ENCODE assay signal across 11 mouse cellular contexts in the genomic region with DNA sequence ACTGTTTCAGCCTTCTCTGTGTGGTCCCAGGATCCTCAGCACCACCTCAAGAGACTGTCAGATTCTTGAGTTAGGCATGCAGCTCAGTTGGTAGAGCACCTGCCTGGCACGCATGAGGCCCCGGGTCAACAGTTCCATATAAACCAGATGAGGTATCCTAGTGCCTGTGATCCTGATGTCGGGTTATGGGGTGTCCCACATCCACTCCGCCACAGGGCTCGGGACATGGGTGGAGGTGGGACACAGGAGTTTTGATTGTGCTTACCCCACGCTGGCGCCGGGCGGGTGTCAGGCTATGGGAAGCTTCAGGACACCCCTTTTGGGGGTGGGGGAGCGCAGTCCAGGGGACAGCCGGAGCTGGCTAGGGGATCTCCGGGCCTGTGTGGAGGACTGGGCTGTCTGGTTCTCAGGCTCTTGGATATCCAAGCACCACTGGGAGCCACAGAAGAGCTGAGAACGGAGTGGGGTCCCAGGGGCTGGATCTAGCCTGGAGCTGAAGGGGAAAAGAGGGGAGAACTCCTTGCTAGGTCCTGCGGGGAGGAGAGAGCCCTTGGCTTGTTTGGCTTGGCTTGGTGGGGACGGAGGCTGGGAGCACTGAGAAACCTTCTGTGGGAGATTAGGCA. TPM values are rescaled to one million over a fixed set of nuclear protein-coding genes. Genes with fewer than 3 reads are reported as not detected.
A peak's percentile ranks its signal among the peaks of the same experiment; 100 is the strongest.
DNase-seq lines count a peak whose midpoint lies in the region; ATAC-seq and TF ChIP-seq lines count a peak whose summit lies in the region.
"Had no signal": no experiment of that assay in that cellular context is flagged by ENCODE, and none has a peak within 500 bp of the region (broad histone marks: within the 10 kb centered on the region; RNA-seq: fewer than 3 reads in every experiment).

No protein-coding gene starts in this region.

- WGBS in forebrain, embryonic 10.5 days = 94% methylated on average over 15 of the region's 15 CpGs
- WGBS in forebrain, postnatal 0 days = 93% methylated on average over 15 of the region's 15 CpGs
- WGBS in lung, embryonic 14.5 days = 86% methylated on average over 15 of the region's 15 CpGs
- 86% methylated on average over 15 of the region's 15 CpGs for WGBS in heart, postnatal 0 days
- 79% methylated on average over 15 of the region's 15 CpGs for WGBS in limb, embryonic 15.5 days

- no peak for ATAC-seq in forebrain, postnatal 0 days
- no peak for ATAC-seq in lung, embryonic 14.5 days (ENCODE audit: insufficient read depth)
- ATAC-seq in heart, postnatal 0 days (ENCODE audit: insufficient read depth, low read depth) = no peak
- no peak for ATAC-seq in limb, embryonic 15.5 days (ENCODE audit: insufficient number of reproducible peaks, low FRiP score, low TSS enrichment, low read depth)

- H3K27me3 ChIP-seq in forebrain, embryonic 10.5 days (ENCODE audit: poor library complexity, severe bottlenecking) = no peaks in the 10 kb centered on the region
- no peaks in the 10 kb centered on the region for H3K27me3 ChIP-seq in forebrain, postnatal 0 days (ENCODE audit: insufficient read depth, low read length)
- no peaks in the 10 kb centered on the region for H3K27me3 ChIP-seq in lung, embryonic 14.5 days (ENCODE audit: insufficient read depth, low read length)
- no peaks in the 10 kb centered on the region for H3K27me3 ChIP-seq in heart, postnatal 0 days (ENCODE audit: control insufficient read depth, insufficient read depth, low read length)
- no peaks in the 10 kb centered on the region for H3K27me3 ChIP-seq in limb, embryonic 15.5 days

- no peak for DNase-seq in forebrain, embryonic 10.5 days (ENCODE audit: extremely low spot score, low spot score)
- DNase-seq in forebrain, postnatal 0 days = no peak
- no peak for DNase-seq in lung, embryonic 14.5 days
- no peak for DNase-seq in lung, postnatal 25 days (ENCODE audit: low spot score)
- DNase-seq in heart, postnatal 0 days (ENCODE audit: low spot score) = no peak
- DNase-seq in urinary bladder, postnatal 10 days (ENCODE audit: low spot score) = no peak
- DNase-seq in layer of hippocampus, postnatal 25 days (ENCODE audit: extremely low spot score in 1 of 2, low spot score in 1 of 2) = no peak
- DNase-seq: adrenal gland, postnatal 10 days; cerebellum, adult 8-10 months had no signal

- peaks cover 14% of the 10 kb centered on the region for H3K36me3 ChIP-seq in forebrain, embryonic 10.5 days (replicated peaks)
- H3K36me3 ChIP-seq in forebrain, postnatal 0 days (ENCODE audit: insufficient read depth) = no peaks in the 10 kb centered on the region
- H3K36me3 ChIP-seq in lung, embryonic 14.5 days (ENCODE audit: insufficient read depth) = no peaks in the 10 kb centered on the region
- no peaks in the 10 kb centered on the region for H3K36me3 ChIP-seq in heart, postnatal 0 days (replicated peaks; ENCODE audit: control insufficient read depth, insufficient read depth, low read length)
- no peaks in the 10 kb centered on the region for H3K36me3 ChIP-seq in limb, embryonic 15.5 days

- H3K4me2 ChIP-seq in forebrain, postnatal 0 days (ENCODE audit: low read depth) = no peak overlapping the region
- H3K4me2 ChIP-seq in lung, embryonic 14.5 days = no peak overlapping the region
- no peak overlapping the region for H3K4me2 ChIP-seq in heart, postnatal 0 days (ENCODE audit: low read depth, low read length)
- H3K4me2 ChIP-seq in limb, embryonic 15.5 days = no peak overlapping the region

- TF ChIP-seq EP300 in heart, postnatal 0 days (IDR thresholded peaks at IDR 0.05; ENCODE audit: low read depth) = no peak

- H3K9ac ChIP-seq in forebrain, postnatal 0 days = no peak overlapping the region
- H3K9ac ChIP-seq in lung, embryonic 14.5 days = no peak overlapping the region
- H3K9ac ChIP-seq in heart, postnatal 0 days (replicated peaks; ENCODE audit: low read depth, low read length) = no peak overlapping the region
- H3K9ac ChIP-seq in limb, embryonic 15.5 days = no peak overlapping the region

- TF ChIP-seq CTCF in forebrain, postnatal 0 days (IDR thresholded peaks at IDR 0.05; ENCODE audit: low read depth) = no peak
- TF ChIP-seq CTCF in lung, embryonic 14.5 days (IDR thresholded peaks at IDR 0.05; ENCODE audit: low read depth) = no peak
- no peak for TF ChIP-seq CTCF in heart, postnatal 0 days (IDR thresholded peaks at IDR 0.05; ENCODE audit: low read depth)

- H3K4me3 ChIP-seq in forebrain, embryonic 10.5 days = no peak overlapping the region
- H3K4me3 ChIP-seq in forebrain, postnatal 0 days (ENCODE audit: low read depth, low read length) = no peak overlapping the region
- no peak overlapping the region for H3K4me3 ChIP-seq in lung, embryonic 14.5 days (ENCODE audit: low read depth, low read length)
- H3K4me3 ChIP-seq in heart, postnatal 0 days (ENCODE audit: low read depth, low read length) = no peak overlapping the region
- no peak overlapping the region for H3K4me3 ChIP-seq in limb, embryonic 15.5 days

- H3K9me3 ChIP-seq in forebrain, embryonic 10.5 days = no peaks in the 10 kb centered on the region
- no peaks in the 10 kb centered on the region for H3K9me3 ChIP-seq in forebrain, postnatal 0 days (ENCODE audit: low read length)
- H3K9me3 ChIP-seq in lung, embryonic 14.5 days (ENCODE audit: low read depth, low read length) = no peaks in the 10 kb centered on the region
- no peaks in the 10 kb centered on the region for H3K9me3 ChIP-seq in heart, postnatal 0 days (replicated peaks; ENCODE audit: control insufficient read depth, low read length)
- H3K9me3 ChIP-seq in limb, embryonic 15.5 days = no peaks in the 10 kb centered on the region

- peak overlapping the region; percentile 90 for H3K27ac ChIP-seq in forebrain, embryonic 10.5 days
- H3K27ac ChIP-seq in forebrain, postnatal 0 days (ENCODE audit: low read depth, low read length) = no peak overlapping the region
- peak overlapping the region; percentile 78; the same call in 1 of the 2 replicates for H3K27ac ChIP-seq in lung, embryonic 14.5 days (ENCODE audit: low read depth)
- H3K27ac ChIP-seq in heart, postnatal 0 days (ENCODE audit: low read depth) = peak overlapping the region; percentile 73
- peak overlapping the region; percentile 74; the same call in 1 of the 2 replicates for H3K27ac ChIP-seq in limb, embryonic 15.5 days
- H3K27ac ChIP-seq: macrophage had no signal

- H3K4me1 ChIP-seq in forebrain, embryonic 10.5 days = peaks cover 73% of the 10 kb centered on the region
- peaks cover 27% of the 10 kb centered on the region for H3K4me1 ChIP-seq in forebrain, postnatal 0 days (ENCODE audit: insufficient read depth)
- peaks cover 40% of the 10 kb centered on the region for H3K4me1 ChIP-seq in lung, embryonic 14.5 days (ENCODE audit: insufficient read depth)
- peaks cover 70% of the 10 kb centered on the region for H3K4me1 ChIP-seq in heart, postnatal 0 days (ENCODE audit: control insufficient read depth, insufficient read depth)
- H3K4me1 ChIP-seq in limb, embryonic 15.5 days = peaks cover 55% of the 10 kb centered on the region

RNA-seq across cellular contexts. Expression of a gene that starts 39.1 kb away (rescaled TPM):
- polyA plus RNA-seq in forebrain, embryonic 10.5 days (2016; fragmentation: Nextera tagmentation; extraction: Ambion mirVana) = 24.7 and 27.4 TPM in 2 replicates
- 115 and 116 TPM in 2 replicates for total RNA-seq in forebrain, postnatal 0 days (2014; rRNA removed)
- 46.2 and 61.8 TPM in 2 replicates for polyA plus RNA-seq in forebrain, postnatal 0 days (2015; fragmentation: Nextera tagmentation; extraction: Ambion mirVana)
- polyA plus RNA-seq in lung, embryonic 14.5 days (2014; fragmentation: Nextera tagmentation; extraction: Ambion mirVana) = 20.8 and 20.9 TPM in 2 replicates
- 113 and 120 TPM in 2 replicates for total RNA-seq in heart, postnatal 0 days (2014; rRNA removed; ENCODE audit: low replicate concordance)
- 53.5 and 59.3 TPM in 2 replicates for polyA plus RNA-seq in heart, postnatal 0 days (2015; fragmentation: Nextera tagmentation; extraction: Ambion mirVana)
- polyA plus RNA-seq in limb, embryonic 15.5 days (2015; fragmentation: Nextera tagmentation; extraction: Ambion mirVana) = 22.5 and 25.9 TPM in 2 replicates
- 100 to 1,000 TPM; 223 to 246 TPM for total RNA-seq in layer of hippocampus, postnatal 25 days (2021)

RNA-seq across cellular contexts. Expression of a gene that starts 59.4 kb away (rescaled TPM):
- polyA plus RNA-seq in forebrain, embryonic 10.5 days (2016; fragmentation: Nextera tagmentation; extraction: Ambion mirVana) = 156 and 164 TPM in 2 replicates
- 5.5 and 13.3 TPM in 2 replicates for total RNA-seq in forebrain, postnatal 0 days (2014; rRNA removed)
- polyA plus RNA-seq in forebrain, postnatal 0 days (2015; fragmentation: Nextera tagmentation; extraction: Ambion mirVana) = 104 and 105 TPM in 2 replicates
- 123 and 125 TPM in 2 replicates for polyA plus RNA-seq in lung, embryonic 14.5 days (2014; fragmentation: Nextera tagmentation; extraction: Ambion mirVana)
- total RNA-seq in heart, postnatal 0 days (2014; rRNA removed; ENCODE audit: low replicate concordance) = 1.3 and 1.5 TPM in 2 replicates
- 64.3 and 66.7 TPM in 2 replicates for polyA plus RNA-seq in heart, postnatal 0 days (2015; fragmentation: Nextera tagmentation; extraction: Ambion mirVana)
- polyA plus RNA-seq in limb, embryonic 15.5 days (2015; fragmentation: Nextera tagmentation; extraction: Ambion mirVana) = 136 and 149 TPM in 2 replicates
- total RNA-seq in layer of hippocampus, postnatal 25 days (2021) = 1 to 10 TPM; 7.4 to 8.6 TPM
